Mouse (Mus musculus): ENCODE measurements around the gene Cdk2ap1. TPM values are rescaled to one million over a fixed set of nuclear protein-coding genes. Genes with fewer than 3 reads are reported as not detected.

Cdk2ap1 gene
- total RNA-seq, 2 experiments from 2014 or later, result 152 to 162 TPM

Other genes starting within 250 kb of the Cdk2ap1 start
- gene Arl6ip4, start 247.0 kb downstream of the Cdk2ap1 start, total RNA-seq (2021), result 10 to 100 TPM; 56.0 to 58.1 TPM
- gene Pitpnm2, start 113.3 kb downstream of the Cdk2ap1 start, total RNA-seq (2021), result 10 to 100 TPM; 40.4 to 53.6 TPM
- 10 to 100 TPM in 1 of 2 experiments, 1 to 10 TPM in 1; 6.1 to 10.1 TPM for gene Mphosph9, start 35.1 kb downstream of the Cdk2ap1 start, total RNA-seq (2021)
- 10 to 100 TPM; 11.9 to 15.0 TPM for gene 2810006K23Rik, start 35.0 kb downstream of the Cdk2ap1 start, total RNA-seq (2021)
- gene Sbno1, start 62.9 kb upstream of the Cdk2ap1 start, total RNA-seq (2021), result 10 to 100 TPM; 71.7 to 90.6 TPM
- 100 to 1,000 TPM; 105 to 109 TPM for gene Kmt5a, start 76.8 kb upstream of the Cdk2ap1 start, total RNA-seq (2021)
- gene Rilpl2, start 115.3 kb upstream of the Cdk2ap1 start, total RNA-seq (2021), result 10 to 100 TPM; 20.4 to 21.0 TPM
- gene Snrnp35, start 120.1 kb upstream of the Cdk2ap1 start, total RNA-seq (2021), result 10 to 100 TPM; 16.1 to 18.7 TPM
- 10 to 100 TPM; 18.2 to 23.4 TPM for gene Rilpl1, start 168.3 kb upstream of the Cdk2ap1 start, total RNA-seq (2021)
- gene Tmed2, start 177.6 kb upstream of the Cdk2ap1 start, total RNA-seq (2021), result 100 to 1,000 TPM; 212 to 221 TPM
- gene Ddx55, start 189.8 kb upstream of the Cdk2ap1 start, total RNA-seq (2021), result 10 to 100 TPM; 10.7 to 14.2 TPM
- 10 to 100 TPM; 42.0 to 49.9 TPM for gene Eif2b1, start 216.0 kb upstream of the Cdk2ap1 start, total RNA-seq (2021)
- 10 to 100 TPM; 35.3 to 36.8 TPM for gene Gtf2h3, start 216.1 kb upstream of the Cdk2ap1 start, total RNA-seq (2021)